Mouse (Mus musculus): ENCODE measurements around the gene Gm42372. TPM values are rescaled to one million over a fixed set of nuclear protein-coding genes. Genes with fewer than 3 reads are reported as not detected.

Gene Gm42372
- polyA plus RNA-seq, 1 experiment from 2014 or later = 0.24 TPM

Other genes with a start within 250 kb of the Gm42372 start
- 243 and 270 TPM in 2 replicates for gene Ap2s1, start 244.7 kb upstream of the Gm42372 start, polyA plus RNA-seq (2016; fragmentation: Nextera tagmentation; extraction: Ambion mirVana)
- 47.0 TPM in 2 replicates for gene Slc1a5, start 201.7 kb upstream of the Gm42372 start, polyA plus RNA-seq (2016; fragmentation: Nextera tagmentation; extraction: Ambion mirVana)
- 101 and 107 TPM in 2 replicates for gene Strn4, start 167.2 kb upstream of the Gm42372 start, polyA plus RNA-seq (2016; fragmentation: Nextera tagmentation; extraction: Ambion mirVana)
- gene Fkrp, start 166.4 kb upstream of the Gm42372 start, polyA plus RNA-seq (2016; fragmentation: Nextera tagmentation; extraction: Ambion mirVana) = 29.5 and 36.7 TPM in 2 replicates
- gene Prkd2, start 140.2 kb upstream of the Gm42372 start, polyA plus RNA-seq (2016; fragmentation: Nextera tagmentation; extraction: Ambion mirVana) = 8.9 and 9.4 TPM in 2 replicates
- gene Dact3, start 107.8 kb upstream of the Gm42372 start, polyA plus RNA-seq (2016; fragmentation: Nextera tagmentation; extraction: Ambion mirVana) = 5.0 and 7.2 TPM in 2 replicates
- gene Gng8, start 91.3 kb upstream of the Gm42372 start, polyA plus RNA-seq (2016; fragmentation: Nextera tagmentation; extraction: Ambion mirVana) = 3.0 and 6.3 TPM in 2 replicates
- 0.15 and 0.51 TPM in 2 replicates for gene Ptgir, start 76.6 kb upstream of the Gm42372 start, polyA plus RNA-seq (2016; fragmentation: Nextera tagmentation; extraction: Ambion mirVana)
- gene Calm3, start 59.0 kb upstream of the Gm42372 start, polyA plus RNA-seq (2016; fragmentation: Nextera tagmentation; extraction: Ambion mirVana) = 114 and 117 TPM in 2 replicates
- 1.7 and 2.2 TPM in 2 replicates for gene Pnmal2, start 38.4 kb upstream of the Gm42372 start, polyA plus RNA-seq (2016; fragmentation: Nextera tagmentation; extraction: Ambion mirVana)
- 0.16 and 0.30 TPM in 2 replicates for gene Pnmal1, start 23.4 kb upstream of the Gm42372 start, polyA plus RNA-seq (2016; fragmentation: Nextera tagmentation; extraction: Ambion mirVana)
- 13.3 and 19.7 TPM in 2 replicates for gene Ccdc8, start 9.6 kb downstream of the Gm42372 start, polyA plus RNA-seq (2016; fragmentation: Nextera tagmentation; extraction: Ambion mirVana)
- 112 and 124 TPM in 2 replicates for gene Ppp5c, start 44.8 kb downstream of the Gm42372 start, polyA plus RNA-seq (2016; fragmentation: Nextera tagmentation; extraction: Ambion mirVana)
- gene Hif3a, start 79.3 kb downstream of the Gm42372 start, polyA plus RNA-seq (2016; fragmentation: Nextera tagmentation; extraction: Ambion mirVana) = 18.2 and 31.3 TPM in 2 replicates
- 0.03 and 0.04 TPM in 2 replicates for gene Psg16, start 91.0 kb downstream of the Gm42372 start, polyA plus RNA-seq (2016; fragmentation: Nextera tagmentation; extraction: Ambion mirVana)
- gene Ceacam3, start 167.2 kb downstream of the Gm42372 start, polyA plus RNA-seq (2016; fragmentation: Nextera tagmentation; extraction: Ambion mirVana) = not detected in 2 replicates
- gene Psg29, start 220.4 kb downstream of the Gm42372 start, polyA plus RNA-seq (2016; fragmentation: Nextera tagmentation; extraction: Ambion mirVana) = not detected in 2 replicates